Mouse (Mus musculus) embryonic facial prominence, embryonic 12.5 days (tissue): ENCODE measurements at regions not wholly inside any gene's neighbourhood (a gene's known extent, or its start where the extent isn't known, plus 50 kb on each side); places are given as distances from the start of the nearest gene placed in this dataset.
A peak's percentile ranks its signal among the peaks of the same experiment; 100 is the strongest.

ENCODE experiments used
- ATAC-seq: fragments of 200-750 bp; cut with Nextera tagmentation; 2 replicates; pipeline ENCODE4 v1.8.0; 2017; ENCODE audit not compliant: insufficient number of reproducible peaks, insufficient read depth, low FRiP score, low TSS enrichment
- H3K27ac ChIP-seq: fragments of 300-500 bp; sonication (generic); 2 replicates; pipeline ENCODE4 v1.5.1; 2016; ENCODE audit warnings: mild to moderate bottlenecking
- H3K27me3 ChIP-seq: fragments of 300-500 bp; sonication (generic); 2 replicates; pipeline ENCODE4 v1.6.1; 2016; ENCODE audit warnings: mild to moderate bottlenecking, moderate library complexity
- H3K36me3 ChIP-seq: fragments of 300-500 bp; sonication (generic); 2 replicates; pipeline ENCODE4 v1.6.1; 2016; ENCODE audit warnings: mild to moderate bottlenecking
- H3K4me1 ChIP-seq: fragments of 300-500 bp; sonication (generic); 2 replicates; pipeline ENCODE4 v1.6.1; 2016
- H3K4me2 ChIP-seq: fragments of 300-500 bp; sonication (generic); replicated peaks from 2 replicates; pipeline ENCODE4 v1.6.1; 2016; ENCODE audit warnings: mild to moderate bottlenecking, moderate library complexity
- H3K4me3 ChIP-seq: fragments of 300-500 bp; sonication (generic); 2 replicates; pipeline ENCODE4 v1.5.1; 2016; ENCODE audit warnings: mild to moderate bottlenecking
- H3K9ac ChIP-seq: fragments of 300-500 bp; sonication (generic); 2 replicates; pipeline ENCODE4 v1.6.1; 2016; ENCODE audit warnings: mild to moderate bottlenecking, moderate library complexity
- H3K9me3 ChIP-seq: fragments of 300-500 bp; sonication (generic); 2 replicates; pipeline ENCODE4 v1.6.1; 2016; ENCODE audit warnings: mild to moderate bottlenecking, moderate library complexity
- WGBS: fragments of 180-500 bp; shearing (Covaris S2); methylation state at CpG from one replicate; pipeline ENCODE4 v1.1.7; 2016; 5-methylcytosine and 5-hydroxymethylcytosine counted together

DNA sequence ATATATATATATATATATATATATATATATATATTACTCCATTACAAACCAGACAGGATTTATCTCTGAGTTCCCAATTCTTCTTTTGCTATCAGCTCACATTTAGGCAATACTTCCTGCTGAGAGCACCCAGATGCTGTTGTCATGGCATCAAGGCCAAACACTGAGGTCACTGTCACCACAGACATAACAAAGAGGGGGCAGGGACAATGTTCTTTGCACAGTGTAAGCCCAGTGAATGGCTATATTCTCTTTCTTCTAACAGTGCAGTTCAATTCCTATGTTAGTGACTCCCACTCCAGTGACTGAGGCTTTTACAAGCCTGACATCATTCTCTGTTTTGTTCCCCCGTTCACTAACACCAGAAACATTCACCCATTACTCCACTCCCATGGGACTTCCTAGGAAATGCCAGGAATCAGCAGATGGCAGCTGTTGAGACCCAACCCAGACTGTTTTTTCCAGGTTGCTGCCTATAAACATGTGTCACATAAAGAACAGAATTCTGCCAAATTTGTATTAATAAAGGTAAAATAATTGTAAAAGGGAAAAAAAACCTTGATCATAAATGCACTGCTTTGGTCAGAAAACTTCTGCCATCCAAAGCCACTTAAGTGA, 289.5 kb downstream of the Slc22a22 start:
- whole genome bisulfite sequencing = 29% methylated on average over 1 of the region's 1 CpGs
- H3K36me3 ChIP-seq = no peaks in the 10 kb centered on the region
- ATAC-seq = no peak
- H3K27ac ChIP-seq = no peak overlapping the region
- H3K9me3 ChIP-seq = no peaks in the 10 kb centered on the region
- no peak overlapping the region for H3K9ac ChIP-seq
- H3K4me2 ChIP-seq = no peak overlapping the region
- H3K27me3 ChIP-seq = no peaks in the 10 kb centered on the region
- no peaks in the 10 kb centered on the region for H3K4me1 ChIP-seq
- H3K4me3 ChIP-seq = no peak overlapping the region

DNA sequence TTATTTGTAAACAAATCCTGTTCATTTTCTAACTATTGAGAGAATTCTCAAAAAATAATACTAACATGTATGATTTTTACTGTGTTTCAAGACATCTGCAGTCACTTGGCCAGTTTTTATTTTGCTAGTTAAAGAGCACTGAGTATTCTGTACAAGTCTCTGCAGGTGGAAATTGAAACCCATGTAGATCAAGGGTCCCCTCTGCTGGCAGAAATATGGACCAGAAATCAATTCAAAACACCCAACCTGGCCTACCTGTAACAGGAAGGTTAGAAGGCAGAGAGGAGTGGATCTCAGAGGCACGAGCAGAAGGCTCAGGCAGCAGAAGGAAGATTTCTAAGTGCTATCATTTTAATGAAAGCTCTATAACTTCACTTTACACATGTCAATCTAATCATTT, 298.3 kb downstream of the Slc22a22 start:
- WGBS = 46% methylated on average over 1 of the region's 1 CpGs
- no peak overlapping the region for H3K27ac ChIP-seq

GRCm38 (mm10) chr15:57172723-57173122, 304.7 kb downstream of the Slc22a22 start:
- H3K4me2 ChIP-seq = no peak overlapping the region
- H3K4me1 ChIP-seq = peaks cover 5% of the 10 kb centered on the region; the same call in 1 of the 2 replicates
- no peak overlapping the region for H3K9ac ChIP-seq
- no peak overlapping the region for H3K4me3 ChIP-seq
- 11% methylated on average over 5 of the region's 5 CpGs for WGBS
- no peak overlapping the region for H3K27ac ChIP-seq
- no peaks in the 10 kb centered on the region for H3K36me3 ChIP-seq
- H3K9me3 ChIP-seq = no peaks in the 10 kb centered on the region
- ATAC-seq = peak; percentile 47; the same call in 1 of the 2 replicates
- no peaks in the 10 kb centered on the region for H3K27me3 ChIP-seq

More for the DNA sequence above, 298.3 kb downstream of the Slc22a22 start:
- Histone ChIP-seq H3K36me3 (no peaks in the 10 kb centered on the region), H3K9me3 (no peaks in the 10 kb centered on the region), H3K4me3 (no peak overlapping the region), H3K9ac (no peak overlapping the region), H3K4me1 (no peaks in the 10 kb centered on the region), H3K27me3 (no peaks in the 10 kb centered on the region), H3K4me2 (no peak overlapping the region)
- no peak for ATAC-seq

GRCm38 (mm10) chr15:57162401-57163343, 314.8 kb downstream of the Slc22a22 start:
- 21% methylated on average over 12 of the region's 12 CpGs for WGBS
- no peak overlapping the region for H3K9ac ChIP-seq
- peak; percentile 52; the same call in 1 of the 2 replicates for ATAC-seq
- peak overlapping the region; percentile 46; the same call in 1 of the 2 replicates for H3K27ac ChIP-seq
- no peaks in the 10 kb centered on the region for H3K4me1 ChIP-seq
- H3K36me3 ChIP-seq = no peaks in the 10 kb centered on the region
- H3K9me3 ChIP-seq = no peaks in the 10 kb centered on the region
- no peak overlapping the region for H3K4me3 ChIP-seq
- H3K27me3 ChIP-seq = no peaks in the 10 kb centered on the region
- H3K4me2 ChIP-seq = no peak overlapping the region

GRCm38 (mm10) chr15:57140130-57140750, 337.2 kb downstream of the Slc22a22 start:
- H3K27me3 ChIP-seq = no peaks in the 10 kb centered on the region
- no peaks in the 10 kb centered on the region for H3K9me3 ChIP-seq
- H3K27ac ChIP-seq = no peak overlapping the region
- no peaks in the 10 kb centered on the region for H3K36me3 ChIP-seq
- no peak overlapping the region for H3K4me2 ChIP-seq
- no peak overlapping the region for H3K9ac ChIP-seq
- H3K4me3 ChIP-seq = no peak overlapping the region
- H3K4me1 ChIP-seq = no peaks in the 10 kb centered on the region
- WGBS = 23% methylated on average over 9 of the region's 9 CpGs
- ATAC-seq = no peak

GRCm38 (mm10) chr15:57104711-57105110, 372.7 kb downstream of the Slc22a22 start:
- ATAC-seq = no peak
- H3K27ac ChIP-seq = no peak overlapping the region
- no peak overlapping the region for H3K4me2 ChIP-seq
- H3K9me3 ChIP-seq = 0 out of 2 replicates have a peak, but pooled peaks cover 2% of the 10 kb centered on the region
- no peak overlapping the region for H3K4me3 ChIP-seq
- no peaks in the 10 kb centered on the region for H3K4me1 ChIP-seq
- no peaks in the 10 kb centered on the region for H3K27me3 ChIP-seq
- no peak overlapping the region for H3K9ac ChIP-seq
- H3K36me3 ChIP-seq = no peaks in the 10 kb centered on the region
- 78% methylated on average over 3 of the region's 3 CpGs for WGBS

GRCm38 (mm10) chr15:57097309-57097708, 380.1 kb downstream of the Slc22a22 start:
- H3K27me3 ChIP-seq = no peaks in the 10 kb centered on the region
- no peak overlapping the region for H3K9ac ChIP-seq
- no peak overlapping the region for H3K4me3 ChIP-seq
- H3K36me3 ChIP-seq = no peaks in the 10 kb centered on the region
- H3K4me2 ChIP-seq = no peak overlapping the region
- no peaks in the 10 kb centered on the region for H3K4me1 ChIP-seq
- no peak overlapping the region for H3K27ac ChIP-seq
- 79% methylated on average over 2 of the region's 2 CpGs for WGBS
- no peak for ATAC-seq
- H3K9me3 ChIP-seq = 0 out of 2 replicates have a peak, but pooled peaks cover 3% of the 10 kb centered on the region

- Histone ChIP-seq H3K4me2 (no peak overlapping the region), H3K4me1 (no peaks in the 10 kb centered on the region), H3K9ac (no peak overlapping the region), H3K27ac (no peak overlapping the region), H3K36me3 (no peaks in the 10 kb centered on the region), H3K27me3 (no peaks in the 10 kb centered on the region), H3K4me3 (no peak overlapping the region), H3K9me3 (no peaks in the 10 kb centered on the region)
- ATAC-seq = no peak
Observed at GRCm38 (mm10) chr15:57079806-57080205, 397.6 kb downstream of the Slc22a22 start.

DNA sequence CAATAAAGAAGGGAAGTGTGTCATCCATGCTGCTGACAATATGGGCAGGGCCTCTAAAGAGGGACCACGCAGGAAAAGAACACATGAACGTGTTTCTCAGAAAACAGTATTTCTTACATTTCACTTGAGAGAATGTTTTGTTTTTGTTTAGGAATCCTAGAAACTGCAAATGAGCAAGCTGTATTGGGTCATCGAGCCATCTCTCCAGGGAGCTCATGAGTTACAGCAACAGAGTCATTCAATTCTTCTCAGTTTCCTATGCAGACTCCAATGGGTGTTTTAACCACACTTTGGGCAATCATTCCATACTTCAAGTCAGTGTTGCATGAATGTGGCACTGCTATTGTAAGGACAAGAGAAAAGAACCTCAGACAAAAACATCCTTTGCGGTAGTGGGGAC, 403.6 kb downstream of the Slc22a22 start:
- Histone ChIP-seq H3K27me3 (no peaks in the 10 kb centered on the region), H3K9ac (no peak overlapping the region), H3K27ac (no peak overlapping the region), H3K4me2 (no peak overlapping the region), H3K9me3 (no peaks in the 10 kb centered on the region), H3K4me3 (no peak overlapping the region), H3K36me3 (no peaks in the 10 kb centered on the region), H3K4me1 (no peaks in the 10 kb centered on the region)
- WGBS = 78% methylated on average over 4 of the region's 4 CpGs
- no peak for ATAC-seq

- no peak overlapping the region for H3K4me2 ChIP-seq
- WGBS = 86% methylated on average over 2 of the region's 2 CpGs
- H3K4me1 ChIP-seq = no peaks in the 10 kb centered on the region
- no peaks in the 10 kb centered on the region for H3K9me3 ChIP-seq
- H3K27me3 ChIP-seq = no peaks in the 10 kb centered on the region
- H3K36me3 ChIP-seq = no peaks in the 10 kb centered on the region
- H3K4me3 ChIP-seq = no peak overlapping the region
- no peak overlapping the region for H3K27ac ChIP-seq
- no peak overlapping the region for H3K9ac ChIP-seq
- no peak for ATAC-seq
Observed at GRCm38 (mm10) chr15:57061502-57061901, 415.9 kb downstream of the Slc22a22 start.

- H3K27me3 ChIP-seq = no peaks in the 10 kb centered on the region
- no peaks in the 10 kb centered on the region for H3K36me3 ChIP-seq
- H3K9me3 ChIP-seq = no peaks in the 10 kb centered on the region
- ATAC-seq = no peak
- no peak overlapping the region for H3K4me2 ChIP-seq
- WGBS = 84% methylated on average over 1 of the region's 1 CpGs
- H3K4me1 ChIP-seq = no peaks in the 10 kb centered on the region
- no peak overlapping the region for H3K4me3 ChIP-seq
- H3K9ac ChIP-seq = no peak overlapping the region
- no peak overlapping the region for H3K27ac ChIP-seq
Observed at GRCm38 (mm10) chr15:57059550-57060195, 417.8 kb downstream of the Slc22a22 start.
